Mouse (Mus musculus): ENCODE results near the gene Ccn6. TPM values are rescaled to one million over a fixed set of nuclear protein-coding genes. Genes with fewer than 3 reads are reported as not detected.

Gene Ccn6
- not detected for polyA plus RNA-seq (2017; shearing (Covaris generic))

DNA sequence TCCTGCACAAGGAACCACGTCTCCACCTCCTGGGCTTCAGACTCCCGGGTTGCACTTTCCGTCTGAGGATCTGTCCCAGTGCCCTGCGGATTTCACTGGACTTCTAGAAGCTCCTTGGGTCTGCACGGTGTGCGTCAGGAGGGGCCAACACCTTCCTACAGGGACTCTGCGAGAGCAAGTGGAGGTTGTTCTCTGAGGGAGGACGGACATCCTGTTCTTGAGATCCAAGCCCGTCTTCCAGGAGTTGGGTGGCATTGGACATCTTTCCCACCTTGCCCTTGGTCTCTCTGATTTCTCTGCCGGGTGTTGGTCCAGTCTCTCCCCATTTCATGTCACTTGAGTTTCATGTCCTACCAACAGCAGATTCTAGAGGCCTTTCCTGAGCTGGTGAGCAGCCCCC, at the start of gene Ccn6:
TSS of gene Ccn6 (minus strand) at position 101 of the 400 bp plus-strand sequence.

DNA sequence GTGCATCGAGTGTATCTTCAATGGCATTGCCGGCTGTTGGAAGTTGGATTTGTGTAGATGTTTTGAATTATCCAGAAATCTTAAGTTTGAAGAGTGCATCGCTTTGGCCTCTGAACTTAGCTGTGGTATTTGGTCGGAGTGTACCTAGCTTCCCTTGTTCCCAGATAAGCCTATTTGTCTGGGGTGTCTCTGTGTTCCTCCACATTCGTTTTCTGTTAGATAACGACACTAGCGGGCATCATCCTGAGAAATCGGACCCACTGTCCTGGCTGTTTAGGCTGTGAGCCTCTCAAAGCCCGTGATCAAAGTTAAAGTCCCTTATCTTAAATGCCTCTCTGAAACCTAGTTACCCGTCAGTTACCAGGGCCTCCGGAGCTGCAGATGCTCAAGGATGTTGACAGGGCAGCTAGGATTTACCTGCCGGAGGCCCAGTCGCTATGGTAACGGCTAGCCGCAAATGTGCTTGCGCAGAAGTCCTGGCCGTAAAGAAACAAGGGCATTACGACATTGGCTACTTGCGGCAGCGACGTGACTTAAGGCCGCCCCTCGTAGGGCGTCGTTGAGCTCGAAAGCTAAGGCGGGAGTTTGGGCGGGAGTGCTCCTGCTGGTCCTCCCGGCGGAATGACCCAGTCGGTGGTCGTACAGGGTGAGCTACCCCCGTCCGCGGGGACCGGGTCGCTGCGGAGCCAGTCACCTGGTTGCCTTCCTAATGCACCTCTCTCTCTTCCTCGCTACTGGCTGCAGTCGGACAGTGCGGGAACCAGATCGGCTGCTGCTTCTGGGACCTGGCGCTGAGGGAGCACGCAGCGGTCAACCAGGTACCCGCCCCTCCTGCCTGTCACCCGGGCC, 29.9 kb downstream of the Ccn6 start, which contains the start of the genes Fam229b and Tube1:
TSS of gene Fam229b (minus strand) at position 453 of the 849 bp plus-strand sequence.
TSS of gene Tube1 (plus strand) at position 515 of the 849 bp plus-strand sequence.

Other genes starting within 250 kb of the Ccn6 start
- 0.16 TPM for gene Lama4, start 198.3 kb downstream of the Ccn6 start, polyA plus RNA-seq (2017; shearing (Covaris generic))
- 1.00 TPM for gene Fam229b, start 29.9 kb downstream of the Ccn6 start, polyA plus RNA-seq (2017; shearing (Covaris generic))
- gene Tube1, start 29.8 kb downstream of the Ccn6 start, polyA plus RNA-seq (2017; shearing (Covaris generic)): 3.2 TPM
- gene Fyn, start 205.1 kb upstream of the Ccn6 start, polyA plus RNA-seq (2017; shearing (Covaris generic)): 534 TPM

All from effector memory CD4-positive, alpha-beta T cell, adult 7 months (primary cell).